Mouse (Mus musculus) large intestine, adult 2 months (tissue): ENCODE results near the gene Ociad2. TPM values are rescaled to one million over a fixed set of nuclear protein-coding genes. Genes with fewer than 3 reads are reported as not detected.

Experiments
- DNase-seq: peaks from one replicate; pipeline ENCODE4 v3.0.0-alpha.2; 2012; ENCODE audit warnings: low read depth, low spot score
- WGBS: fragments of 180-500 bp; shearing (Covaris S2); methylation state at CpG from one replicate; pipeline ENCODE4 v1.1.7; 2018; 5-methylcytosine and 5-hydroxymethylcytosine counted together
- polyA plus RNA-seq: library from polyadenylated mRNA; depleted of rRNA; stranded (reverse); fragments of >200 nt; gene quantifications from 2 replicates; pipeline ENCODE4 v1.2.3, GENCODE M21; 2012; rRNA removed

The Ociad2 gene
- 16.8 and 19.2 TPM in 2 replicates for polyA plus RNA-seq

- WGBS: 76% methylated on average over 8 of the region's 8 CpGs
- no peak for DNase-seq
Observed at GRCm38 (mm10) chr5:73340723-73341235, at the start of gene Ociad2. Gene Ociad2 (minus strand): TSS chr5:73341028.

GRCm38 (mm10) chr5:73383647-73383970, 42.8 kb upstream of the Ociad2 start:
- no peak for DNase-seq

GRCm38 (mm10) chr5:73382737-73383646, 42.2 kb upstream of the Ociad2 start:
- WGBS: 22% methylated on average over 3 of the region's 3 CpGs
- no peak for DNase-seq

More at GRCm38 (mm10) chr5:73383647-73383970, 42.8 kb upstream of the Ociad2 start:
- 69% methylated on average over 4 of the region's 4 CpGs for WGBS

- no peak for DNase-seq
- WGBS: 79% methylated on average over 9 of the region's 9 CpGs
Observed at GRCm38 (mm10) chr5:73381976-73382540, 41.2 kb upstream of the Ociad2 start.

- DNase-seq: no peak
- 89% methylated on average over 7 of the region's 7 CpGs for WGBS
Observed at GRCm38 (mm10) chr5:73381510-73381909, 40.7 kb upstream of the Ociad2 start.

- 75% methylated on average over 8 of the region's 8 CpGs for WGBS
- no peak for DNase-seq
Observed at GRCm38 (mm10) chr5:73380829-73381228, 40.0 kb upstream of the Ociad2 start.

- 19% methylated on average over 3 of the region's 3 CpGs for WGBS
Observed at GRCm38 (mm10) chr5:73379908-73380307, 39.1 kb upstream of the Ociad2 start.

GRCm38 (mm10) chr5:73376491-73376890, 35.7 kb upstream of the Ociad2 start:
- 79% methylated on average over 7 of the region's 7 CpGs for WGBS
- no peak for DNase-seq

More at GRCm38 (mm10) chr5:73379908-73380307, 39.1 kb upstream of the Ociad2 start:
- no peak for DNase-seq

- no peak for DNase-seq
- WGBS: 88% methylated on average over 9 of the region's 9 CpGs
Observed at GRCm38 (mm10) chr5:73376041-73376440, 35.2 kb upstream of the Ociad2 start.

- no peak for DNase-seq
- WGBS: 70% methylated on average over 3 of the region's 3 CpGs
Observed at GRCm38 (mm10) chr5:73373184-73373583, 32.4 kb upstream of the Ociad2 start.

GRCm38 (mm10) chr5:73372601-73373000, 31.8 kb upstream of the Ociad2 start:
- DNase-seq: no peak
- 85% methylated on average over 5 of the region's 5 CpGs for WGBS

GRCm38 (mm10) chr5:73369731-73370130, 28.9 kb upstream of the Ociad2 start:
- WGBS: 43% methylated on average over 3 of the region's 3 CpGs
- DNase-seq: no peak

GRCm38 (mm10) chr5:73368845-73369447, 28.1 kb upstream of the Ociad2 start:
- DNase-seq: no peak
- 27% methylated on average over 10 of the region's 10 CpGs for WGBS

GRCm38 (mm10) chr5:73367906-73368305, 27.1 kb upstream of the Ociad2 start:
- no peak for DNase-seq

GRCm38 (mm10) chr5:73364107-73364864, 23.5 kb upstream of the Ociad2 start:
- no peak for DNase-seq
- 80% methylated on average over 2 of the region's 2 CpGs for WGBS

More at GRCm38 (mm10) chr5:73367906-73368305, 27.1 kb upstream of the Ociad2 start:
- 80% methylated on average over 4 of the region's 4 CpGs for WGBS

GRCm38 (mm10) chr5:73362791-73363190, 22.0 kb upstream of the Ociad2 start:
- no peak for DNase-seq
- WGBS: 47% methylated on average over 5 of the region's 5 CpGs

- no peak for DNase-seq
- 69% methylated on average over 7 of the region's 7 CpGs for WGBS
Observed at GRCm38 (mm10) chr5:73362338-73362737, 21.5 kb upstream of the Ociad2 start.

GRCm38 (mm10) chr5:73360240-73360639, 19.4 kb upstream of the Ociad2 start:
- no peak for DNase-seq
- WGBS: 22% methylated on average over 12 of the region's 12 CpGs

- 16% methylated on average over 12 of the region's 12 CpGs for WGBS
- no peak for DNase-seq
Observed at GRCm38 (mm10) chr5:73359752-73360141, 18.9 kb upstream of the Ociad2 start.
